Mouse (Mus musculus): Measurements from ENCODE around the gene Mlf1. TPM values are rescaled to one million over a fixed set of nuclear protein-coding genes. Genes with fewer than 3 reads are reported as not detected.

Gene Mlf1
- 267 and 383 TPM in 2 replicates for polyA plus RNA-seq (2015; fragmentation: Nextera tagmentation; extraction: Ambion mirVana)

GRCm38 (mm10) chr3:67373872-67374271 lies at the start of gene Mlf1:
Mlf1 (plus strand) TSS chr3:67374097.
- Histone ChIP-seq H3K36me3 (no peaks in the 10 kb centered on the region), H3K9me3 (replicated peaks) (no peaks in the 10 kb centered on the region), H3K27me3 (no peaks in the 10 kb centered on the region), H3K9ac (peak within 1 kb of the TSS; percentile 68), H3K27ac (peak within 1 kb of the TSS; percentile 91), H3K4me3 (peak within 1 kb of the TSS; percentile 71), H3K4me1 (replicated peaks) (peaks cover 24% of the 10 kb centered on the region), H3K4me2 (peak within 1 kb of the TSS; percentile 85)
- WGBS, result under 1% methylated on average over 35 of the region's 35 CpGs
- ATAC-seq (replicated peaks; ENCODE audit: insufficient number of reproducible peaks, insufficient read depth, low FRiP score, low read depth), result peak; percentile 87

- Histone ChIP-seq H3K4me2 (no peak overlapping the region), H3K9ac (no peak overlapping the region), H3K4me1 (replicated peaks) (no peaks in the 10 kb centered on the region), H3K4me3 (no peak overlapping the region), H3K36me3 (no peaks in the 10 kb centered on the region), H3K9me3 (replicated peaks) (no peaks in the 10 kb centered on the region), H3K27me3 (no peaks in the 10 kb centered on the region), H3K27ac (no peak overlapping the region)
- 55% methylated on average over 3 of the region's 3 CpGs for WGBS
- no peak for ATAC-seq (replicated peaks; ENCODE audit: insufficient number of reproducible peaks, insufficient read depth, low FRiP score, low read depth)
These were observed 34.3 kb upstream of the Mlf1 start for GRCm38 (mm10) chr3:67339558-67339957.

DNA sequence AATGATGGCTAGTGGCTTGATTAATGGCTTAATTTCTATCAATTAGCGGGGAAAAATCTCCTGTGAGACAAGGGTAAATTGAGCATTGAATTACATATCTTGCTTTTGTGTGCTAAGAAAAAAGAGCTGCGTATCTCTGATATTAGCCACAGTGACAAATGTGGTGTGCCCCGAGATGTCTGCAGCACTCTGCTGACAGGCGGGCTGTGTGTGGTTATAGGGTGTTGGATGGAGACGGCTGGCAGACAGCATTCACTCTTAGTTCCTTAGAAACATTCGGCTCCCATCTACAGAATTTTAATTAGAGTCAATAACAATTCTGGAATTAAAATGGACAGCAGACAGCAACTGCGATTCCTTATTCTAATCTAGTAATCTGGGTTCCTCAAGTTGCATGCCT lies 33.0 kb upstream of the Mlf1 start:
- no peaks in the 10 kb centered on the region for H3K36me3 ChIP-seq
- H3K27me3 ChIP-seq, result no peaks in the 10 kb centered on the region
- no peak overlapping the region for H3K4me2 ChIP-seq
- H3K4me3 ChIP-seq, result no peak overlapping the region
- H3K9me3 ChIP-seq (replicated peaks), result no peaks in the 10 kb centered on the region
- no peak overlapping the region for H3K9ac ChIP-seq
- 67% methylated on average over 7 of the region's 7 CpGs for WGBS
- no peak for ATAC-seq (replicated peaks; ENCODE audit: insufficient number of reproducible peaks, insufficient read depth, low FRiP score, low read depth)
- no peaks in the 10 kb centered on the region for H3K4me1 ChIP-seq (replicated peaks)
- H3K27ac ChIP-seq, result no peak overlapping the region

GRCm38 (mm10) chr3:67343004-67343662 lies 30.8 kb upstream of the Mlf1 start:
- H3K4me1 ChIP-seq (replicated peaks), result no peaks in the 10 kb centered on the region
- no peaks in the 10 kb centered on the region for H3K27me3 ChIP-seq
- no peak overlapping the region for H3K9ac ChIP-seq
- no peak for ATAC-seq (replicated peaks; ENCODE audit: insufficient number of reproducible peaks, insufficient read depth, low FRiP score, low read depth)
- WGBS, result 56% methylated on average over 5 of the region's 5 CpGs
- H3K4me3 ChIP-seq, result no peak overlapping the region
- no peaks in the 10 kb centered on the region for H3K9me3 ChIP-seq (replicated peaks)
- H3K4me2 ChIP-seq, result no peak overlapping the region
- H3K36me3 ChIP-seq, result no peaks in the 10 kb centered on the region
- no peak overlapping the region for H3K27ac ChIP-seq

GRCm38 (mm10) chr3:67344599-67344998 lies 29.3 kb upstream of the Mlf1 start:
- no peak overlapping the region for H3K4me2 ChIP-seq
- no peaks in the 10 kb centered on the region for H3K4me1 ChIP-seq (replicated peaks)
- ATAC-seq (replicated peaks; ENCODE audit: insufficient number of reproducible peaks, insufficient read depth, low FRiP score, low read depth), result no peak
- H3K27me3 ChIP-seq, result no peaks in the 10 kb centered on the region
- H3K4me3 ChIP-seq, result no peak overlapping the region
- no peak overlapping the region for H3K9ac ChIP-seq
- H3K27ac ChIP-seq, result no peak overlapping the region
- H3K36me3 ChIP-seq, result no peaks in the 10 kb centered on the region
- no peaks in the 10 kb centered on the region for H3K9me3 ChIP-seq (replicated peaks)
- WGBS, result 4% methylated on average over 2 of the region's 2 CpGs

DNA sequence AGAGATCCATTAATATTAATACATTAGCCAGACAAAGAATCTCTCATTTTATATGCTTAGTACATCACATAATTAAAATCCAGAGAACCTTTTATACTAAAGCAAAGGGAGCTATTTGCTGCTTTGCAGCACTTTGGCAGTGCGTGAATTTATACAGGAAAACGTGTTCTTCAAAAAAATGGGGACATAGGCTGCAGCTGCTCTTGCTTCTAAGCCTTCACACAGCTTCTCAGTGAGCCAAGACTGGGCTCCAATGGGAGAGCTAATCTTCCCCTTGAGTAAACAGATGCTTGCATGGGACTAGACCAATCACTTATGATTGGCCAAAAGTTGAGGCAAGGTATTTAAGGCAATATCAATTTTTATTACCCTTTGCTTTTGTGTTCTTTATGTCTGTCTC lies 27.2 kb upstream of the Mlf1 start:
- WGBS, result 71% methylated on average over 2 of the region's 2 CpGs
- no peak overlapping the region for H3K27ac ChIP-seq

DNA sequence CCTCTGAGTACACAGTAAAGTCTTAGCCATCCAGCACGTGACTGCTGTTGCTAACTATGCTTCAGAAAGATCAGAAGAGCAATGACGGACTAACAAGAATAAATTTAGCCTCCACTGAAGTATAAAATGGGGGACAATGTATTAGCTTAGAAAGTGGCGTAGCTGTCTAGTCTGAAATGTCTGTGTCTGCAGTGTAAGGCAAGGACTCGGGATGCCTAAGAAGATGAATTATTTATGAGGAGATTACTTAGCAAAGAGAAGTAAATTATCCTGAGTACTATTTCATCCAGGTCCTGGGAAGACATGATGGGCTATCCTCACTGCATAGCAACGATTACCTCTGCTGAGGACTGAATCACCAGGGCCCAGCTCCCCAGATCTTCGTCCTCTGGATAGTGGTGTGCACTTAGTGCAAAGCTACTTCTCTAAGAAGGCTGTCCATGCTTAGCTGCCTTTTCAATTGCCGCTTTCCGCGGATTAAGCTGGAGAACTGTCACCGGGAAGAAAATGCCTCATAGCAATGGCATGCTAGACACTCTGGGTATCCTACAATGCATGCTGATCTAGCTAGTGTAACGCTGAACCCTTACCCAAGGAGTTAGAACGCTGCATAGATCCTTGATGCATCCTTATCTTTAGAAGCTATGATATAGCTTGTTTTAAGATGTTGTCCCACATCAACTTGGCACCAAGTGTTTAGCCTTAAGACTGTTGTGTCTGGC lies 22.3 kb upstream of the Mlf1 start:
- no peaks in the 10 kb centered on the region for H3K27me3 ChIP-seq
- H3K9ac ChIP-seq, result no peak overlapping the region
- H3K4me2 ChIP-seq, result no peak overlapping the region
- no peak for ATAC-seq (replicated peaks; ENCODE audit: insufficient number of reproducible peaks, insufficient read depth, low FRiP score, low read depth)
- no peak overlapping the region for H3K4me3 ChIP-seq
- H3K27ac ChIP-seq, result no peak overlapping the region
- 70% methylated on average over 12 of the region's 12 CpGs for WGBS
- no peaks in the 10 kb centered on the region for H3K9me3 ChIP-seq (replicated peaks)
- H3K36me3 ChIP-seq, result 0 out of 2 replicates have a peak, but pooled peaks cover 2% of the 10 kb centered on the region
- no peaks in the 10 kb centered on the region for H3K4me1 ChIP-seq (replicated peaks)

More for the DNA sequence above, 27.2 kb upstream of the Mlf1 start:
- no peak for ATAC-seq (replicated peaks; ENCODE audit: insufficient number of reproducible peaks, insufficient read depth, low FRiP score, low read depth)
- Histone ChIP-seq H3K9ac (no peak overlapping the region), H3K4me2 (no peak overlapping the region), H3K36me3 (no peaks in the 10 kb centered on the region), H3K4me1 (replicated peaks) (no peaks in the 10 kb centered on the region), H3K4me3 (no peak overlapping the region), H3K9me3 (replicated peaks) (no peaks in the 10 kb centered on the region), H3K27me3 (no peaks in the 10 kb centered on the region)

- Histone ChIP-seq H3K27me3 (no peaks in the 10 kb centered on the region), H3K27ac (no peak overlapping the region), H3K9ac (no peak overlapping the region), H3K9me3 (replicated peaks) (no peaks in the 10 kb centered on the region), H3K4me3 (no peak overlapping the region), H3K4me2 (no peak overlapping the region), H3K36me3 (0 out of 2 replicates have a peak, but pooled peaks cover 7% of the 10 kb centered on the region), H3K4me1 (replicated peaks) (no peaks in the 10 kb centered on the region)
- WGBS, result 24% methylated on average over 4 of the region's 5 CpGs
- 0 out of 2 replicates have a peak, but pooled peaks have one; percentile 31 for ATAC-seq (replicated peaks; ENCODE audit: insufficient number of reproducible peaks, insufficient read depth, low FRiP score, low read depth)
These were observed 21.7 kb upstream of the Mlf1 start for GRCm38 (mm10) chr3:67352128-67352762.

- H3K4me2 ChIP-seq, result no peak overlapping the region
- no peak overlapping the region; the same call in 1 of the 2 replicates for H3K27ac ChIP-seq
- H3K4me3 ChIP-seq, result no peak overlapping the region
- no peaks in the 10 kb centered on the region for H3K9me3 ChIP-seq (replicated peaks)
- ATAC-seq (replicated peaks; ENCODE audit: insufficient number of reproducible peaks, insufficient read depth, low FRiP score, low read depth), result no peak
- no peak overlapping the region for H3K9ac ChIP-seq
- H3K27me3 ChIP-seq, result no peaks in the 10 kb centered on the region
- 76% methylated on average over 3 of the region's 3 CpGs for WGBS
- no peaks in the 10 kb centered on the region for H3K4me1 ChIP-seq (replicated peaks)
- H3K36me3 ChIP-seq, result 0 out of 2 replicates have a peak, but pooled peaks cover 12% of the 10 kb centered on the region
These were observed 21.1 kb upstream of the Mlf1 start for GRCm38 (mm10) chr3:67352763-67353149.

DNA sequence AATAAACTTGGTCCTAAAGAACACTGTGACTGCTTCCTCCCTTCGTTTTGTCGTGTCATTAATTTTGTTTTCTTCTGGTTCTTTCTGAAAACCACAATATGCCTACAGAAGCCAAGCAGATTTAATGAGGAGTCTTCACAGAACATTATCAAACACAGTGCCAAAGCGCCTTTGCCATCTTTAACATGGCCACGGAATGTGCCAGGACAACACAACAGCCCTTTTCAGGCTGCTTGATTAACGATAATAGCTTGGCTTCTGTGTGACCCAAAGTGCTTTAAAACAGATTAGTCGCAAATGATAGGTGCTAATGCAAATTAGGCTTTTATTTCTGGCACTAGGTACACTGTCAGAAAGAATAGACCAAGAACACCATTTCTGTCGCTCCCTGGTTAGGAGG lies 15.5 kb upstream of the Mlf1 start:
- Histone ChIP-seq H3K4me2 (no peak overlapping the region), H3K9ac (no peak overlapping the region), H3K4me3 (no peak overlapping the region), H3K27ac (no peak overlapping the region), H3K4me1 (replicated peaks) (no peaks in the 10 kb centered on the region), H3K27me3 (no peaks in the 10 kb centered on the region), H3K36me3 (0 out of 2 replicates have a peak, but pooled peaks cover 13% of the 10 kb centered on the region), H3K9me3 (replicated peaks) (no peaks in the 10 kb centered on the region)
- ATAC-seq (replicated peaks; ENCODE audit: insufficient number of reproducible peaks, insufficient read depth, low FRiP score, low read depth), result no peak
- 83% methylated on average over 7 of the region's 7 CpGs for WGBS

- H3K27me3 ChIP-seq, result no peaks in the 10 kb centered on the region
- H3K4me3 ChIP-seq, result no peak overlapping the region
- no peak overlapping the region for H3K9ac ChIP-seq
- no peaks in the 10 kb centered on the region for H3K36me3 ChIP-seq
- peaks cover 21% of the 10 kb centered on the region for H3K4me1 ChIP-seq (replicated peaks)
- ATAC-seq (replicated peaks; ENCODE audit: insufficient number of reproducible peaks, insufficient read depth, low FRiP score, low read depth), result no peak
- WGBS, result 74% methylated on average over 4 of the region's 4 CpGs
- H3K27ac ChIP-seq, result no peak overlapping the region
- no peak overlapping the region for H3K4me2 ChIP-seq
- no peaks in the 10 kb centered on the region for H3K9me3 ChIP-seq (replicated peaks)
These were observed 7.6 kb upstream of the Mlf1 start for GRCm38 (mm10) chr3:67366087-67366892.
